Comparison of ENCODE assay signal across 22 mouse cellular contexts in genomic region chr6:51483861-51484260, GRCm38 (mm10). TPM values are rescaled to one million over a fixed set of nuclear protein-coding genes. Genes with fewer than 3 reads are reported as not detected.
A peak's percentile ranks its signal among the peaks of the same experiment; 100 is the strongest.
DNase-seq lines count a peak whose midpoint lies in the region; ATAC-seq and TF ChIP-seq lines count a peak whose summit lies in the region.
"Had no signal": no experiment of that assay in that cellular context is flagged by ENCODE, and none has a peak within 500 bp of the region (broad histone marks: within the 10 kb centered on the region; RNA-seq: fewer than 3 reads in every experiment).

No protein-coding gene starts in this region.

- no peak overlapping the region for H3K4me3 ChIP-seq in forebrain, embryonic 13.5 days
- no peak overlapping the region for H3K4me3 ChIP-seq in forebrain, embryonic 11.5 days (ENCODE audit: low read depth, low read length)
- H3K4me3 ChIP-seq in heart, embryonic 10.5 days: no peak overlapping the region
- no peak overlapping the region for H3K4me3 ChIP-seq in midbrain, embryonic 10.5 days
- H3K4me3 ChIP-seq in midbrain, postnatal 0 days (ENCODE audit: low read depth, low read length): no peak overlapping the region
- H3K4me3 ChIP-seq: embryonic facial prominence, embryonic 12.5 days; embryonic facial prominence, embryonic 15.5 days; erythroblast, embryonic 14.5 days; forebrain, embryonic 10.5 days had no signal

- H3K27ac ChIP-seq in forebrain, embryonic 13.5 days: peak overlapping the region; percentile 1; the same call in 1 of the 2 replicates
- no peak overlapping the region for H3K27ac ChIP-seq in forebrain, embryonic 11.5 days (ENCODE audit: low read depth, low read length)
- no peak overlapping the region for H3K27ac ChIP-seq in heart, embryonic 10.5 days
- H3K27ac ChIP-seq in midbrain, embryonic 10.5 days (replicated peaks): no peak overlapping the region
- H3K27ac ChIP-seq in midbrain, postnatal 0 days (ENCODE audit: low read depth, low read length): no peak overlapping the region
- H3K27ac ChIP-seq: embryonic facial prominence, embryonic 12.5 days; embryonic facial prominence, embryonic 15.5 days; forebrain, embryonic 10.5 days had no signal

- 98% methylated on average over 3 of the region's 3 CpGs for WGBS in forebrain, embryonic 13.5 days
- whole genome bisulfite sequencing in forebrain, embryonic 11.5 days: 94% methylated on average over 3 of the region's 3 CpGs
- 92% methylated on average over 3 of the region's 3 CpGs for WGBS in heart, embryonic 10.5 days
- WGBS in midbrain, embryonic 10.5 days: 94% methylated on average over 3 of the region's 3 CpGs
- 91% methylated on average over 3 of the region's 3 CpGs for whole genome bisulfite sequencing in midbrain, postnatal 0 days

- no peak for DNase-seq in forebrain, embryonic 11.5 days (ENCODE audit: low spot score)
- peak; percentile 59 for DNase-seq in heart, embryonic 10.5 days (ENCODE audit: low spot score)
- DNase-seq in heart, adult 9 months (ENCODE audit: low spot score in 2 of 2): no peak
- DNase-seq in midbrain, embryonic 10.5 days (ENCODE audit: low spot score): peak; percentile 8
- no peak for DNase-seq in midbrain, postnatal 0 days (ENCODE audit: low spot score)
- DNase-seq: adrenal gland, adult 2 months; adrenal gland, postnatal 10 days; adrenal gland, postnatal 25 days; cerebellum, adult 11 months; cerebellum, adult 18-20 months; cerebellum, adult 8-10 months; cerebellum, adult 9-11 months; cerebellum, postnatal 14 days; cerebellum, postnatal 36 days; embryo, embryonic 11 days had no signal

- ATAC-seq in forebrain, embryonic 13.5 days: no peak
- no peak for ATAC-seq in forebrain, embryonic 11.5 days (replicated peaks; ENCODE audit: low FRiP score)
- no peak for ATAC-seq in midbrain, postnatal 0 days (ENCODE audit: low FRiP score)
- ATAC-seq: forebrain, embryonic 14.5 days; forebrain, embryonic 16.5 days had no signal

- H3K9me3 ChIP-seq in forebrain, embryonic 13.5 days (replicated peaks): peaks cover 4% of the 10 kb centered on the region; the same call in 1 of the 2 replicates
- no peaks in the 10 kb centered on the region for H3K9me3 ChIP-seq in forebrain, embryonic 11.5 days (ENCODE audit: control insufficient read depth, low read length)
- 0 out of 2 replicates have a peak, but pooled peaks cover 2% of the 10 kb centered on the region for H3K9me3 ChIP-seq in heart, embryonic 10.5 days
- H3K9me3 ChIP-seq in midbrain, embryonic 10.5 days (replicated peaks): no peaks in the 10 kb centered on the region; the same call in 1 of the 2 replicates
- H3K9me3 ChIP-seq in midbrain, postnatal 0 days (ENCODE audit: low read length): no peaks in the 10 kb centered on the region
- H3K9me3 ChIP-seq: embryonic facial prominence, embryonic 12.5 days; embryonic facial prominence, embryonic 15.5 days had no signal

- H3K9ac ChIP-seq in forebrain, embryonic 13.5 days: no peak overlapping the region
- no peak overlapping the region for H3K9ac ChIP-seq in forebrain, embryonic 11.5 days (ENCODE audit: low read length)
- H3K9ac ChIP-seq in midbrain, postnatal 0 days (replicated peaks; ENCODE audit: low read length, poor library complexity, severe bottlenecking): no peak overlapping the region
- H3K9ac ChIP-seq: embryonic facial prominence, embryonic 12.5 days; embryonic facial prominence, embryonic 15.5 days had no signal

- no peak for TF ChIP-seq CTCF in midbrain, postnatal 0 days (IDR thresholded peaks at IDR 0.05)

- no peaks in the 10 kb centered on the region for H3K27me3 ChIP-seq in forebrain, embryonic 13.5 days
- H3K27me3 ChIP-seq in forebrain, embryonic 11.5 days (ENCODE audit: control insufficient read depth, insufficient read depth, low read length): no peaks in the 10 kb centered on the region
- H3K27me3 ChIP-seq in heart, embryonic 10.5 days (ENCODE audit: insufficient read depth, poor library complexity, severe bottlenecking): no peaks in the 10 kb centered on the region
- no peaks in the 10 kb centered on the region for H3K27me3 ChIP-seq in midbrain, embryonic 10.5 days (ENCODE audit: low read depth, poor library complexity, severe bottlenecking)
- no peaks in the 10 kb centered on the region for H3K27me3 ChIP-seq in midbrain, postnatal 0 days (ENCODE audit: insufficient read depth, low read length)
- H3K27me3 ChIP-seq: embryonic facial prominence, embryonic 12.5 days; embryonic facial prominence, embryonic 15.5 days had no signal

- no peak overlapping the region for H3K4me2 ChIP-seq in forebrain, embryonic 13.5 days
- H3K4me2 ChIP-seq in forebrain, embryonic 11.5 days (ENCODE audit: low read depth, low read length, severe bottlenecking): no peak overlapping the region
- no peak overlapping the region for H3K4me2 ChIP-seq in midbrain, postnatal 0 days (ENCODE audit: low read depth, low read length, poor library complexity, severe bottlenecking)
- H3K4me2 ChIP-seq: embryonic facial prominence, embryonic 12.5 days; embryonic facial prominence, embryonic 15.5 days had no signal

- no peaks in the 10 kb centered on the region for H3K4me1 ChIP-seq in forebrain, embryonic 13.5 days
- H3K4me1 ChIP-seq in forebrain, embryonic 11.5 days (replicated peaks; ENCODE audit: control insufficient read depth, insufficient read depth, low read length): no peaks in the 10 kb centered on the region
- H3K4me1 ChIP-seq in heart, embryonic 10.5 days: peaks cover 14% of the 10 kb centered on the region
- no peaks in the 10 kb centered on the region for H3K4me1 ChIP-seq in midbrain, embryonic 10.5 days
- H3K4me1 ChIP-seq in midbrain, postnatal 0 days (ENCODE audit: insufficient read depth, low read length): no peaks in the 10 kb centered on the region
- H3K4me1 ChIP-seq: embryonic facial prominence, embryonic 12.5 days; embryonic facial prominence, embryonic 15.5 days; forebrain, embryonic 10.5 days had no signal

- H3K36me3 ChIP-seq in forebrain, embryonic 13.5 days (ENCODE audit: poor library complexity, severe bottlenecking): peaks cover 48% of the 10 kb centered on the region
- peaks cover 19% of the 10 kb centered on the region for H3K36me3 ChIP-seq in forebrain, embryonic 11.5 days (ENCODE audit: control insufficient read depth, insufficient read depth, low read length)
- peaks cover 47% of the 10 kb centered on the region for H3K36me3 ChIP-seq in heart, embryonic 10.5 days
- peaks cover 50% of the 10 kb centered on the region for H3K36me3 ChIP-seq in midbrain, embryonic 10.5 days
- H3K36me3 ChIP-seq in midbrain, postnatal 0 days (ENCODE audit: insufficient read depth, low read length): peaks cover 30% of the 10 kb centered on the region

RNA-seq across cellular contexts. Expression of gene Cbx3, which starts 13.7 kb away (rescaled TPM):
- polyA plus RNA-seq in forebrain, embryonic 13.5 days (2015; fragmentation: Nextera tagmentation; extraction: Ambion mirVana): 732 and 791 TPM in 2 replicates
- polyA plus RNA-seq in forebrain, embryonic 11.5 days (2014; fragmentation: Nextera tagmentation; extraction: Ambion mirVana): 645 and 735 TPM in 2 replicates
- polyA plus RNA-seq in heart, embryonic 10.5 days (2016; fragmentation: Nextera tagmentation; extraction: Ambion mirVana): 382 and 501 TPM in 2 replicates
- 692 and 722 TPM in 2 replicates for polyA plus RNA-seq in midbrain, embryonic 10.5 days (2016; fragmentation: Nextera tagmentation; extraction: Ambion mirVana)
- 129 and 138 TPM in 2 replicates for total RNA-seq in midbrain, postnatal 0 days (2014; rRNA removed)
- polyA plus RNA-seq in midbrain, postnatal 0 days (2015; fragmentation: Nextera tagmentation; extraction: Ambion mirVana): 485 and 535 TPM in 2 replicates

RNA-seq across cellular contexts. Expression of gene Hnrnpa2b1, which starts 14.2 kb away (rescaled TPM):
- 2,330 and 2,378 TPM in 2 replicates for polyA plus RNA-seq in forebrain, embryonic 13.5 days (2015; fragmentation: Nextera tagmentation; extraction: Ambion mirVana)
- 1,728 and 1,808 TPM in 2 replicates for polyA plus RNA-seq in forebrain, embryonic 11.5 days (2014; fragmentation: Nextera tagmentation; extraction: Ambion mirVana)
- polyA plus RNA-seq in heart, embryonic 10.5 days (2016; fragmentation: Nextera tagmentation; extraction: Ambion mirVana): 1,335 and 1,445 TPM in 2 replicates
- polyA plus RNA-seq in midbrain, embryonic 10.5 days (2016; fragmentation: Nextera tagmentation; extraction: Ambion mirVana): 2,311 and 2,476 TPM in 2 replicates
- 199 and 287 TPM in 2 replicates for total RNA-seq in midbrain, postnatal 0 days (2014; rRNA removed)
- 659 and 746 TPM in 2 replicates for polyA plus RNA-seq in midbrain, postnatal 0 days (2015; fragmentation: Nextera tagmentation; extraction: Ambion mirVana)

RNA-seq across cellular contexts. Expression of gene Snx10, which starts 39.8 kb away (rescaled TPM):
- 41.2 and 43.8 TPM in 2 replicates for polyA plus RNA-seq in forebrain, embryonic 13.5 days (2015; fragmentation: Nextera tagmentation; extraction: Ambion mirVana)
- 40.1 and 41.4 TPM in 2 replicates for polyA plus RNA-seq in forebrain, embryonic 11.5 days (2014; fragmentation: Nextera tagmentation; extraction: Ambion mirVana)
- polyA plus RNA-seq in heart, embryonic 10.5 days (2016; fragmentation: Nextera tagmentation; extraction: Ambion mirVana): 24.5 and 24.8 TPM in 2 replicates
- 37.0 and 40.9 TPM in 2 replicates for polyA plus RNA-seq in midbrain, embryonic 10.5 days (2016; fragmentation: Nextera tagmentation; extraction: Ambion mirVana)
- total RNA-seq in midbrain, postnatal 0 days (2014; rRNA removed): 47.7 and 55.4 TPM in 2 replicates
- 67.4 and 70.4 TPM in 2 replicates for polyA plus RNA-seq in midbrain, postnatal 0 days (2015; fragmentation: Nextera tagmentation; extraction: Ambion mirVana)
- polyA plus RNA-seq: erythroblast, embryonic 14.5 days had no signal

RNA-seq across cellular contexts. Expression of gene Nfe2l3, which starts 51.4 kb away (rescaled TPM):
- polyA plus RNA-seq in forebrain, embryonic 13.5 days (2015; fragmentation: Nextera tagmentation; extraction: Ambion mirVana): 3.7 and 3.8 TPM in 2 replicates
- polyA plus RNA-seq in forebrain, embryonic 11.5 days (2014; fragmentation: Nextera tagmentation; extraction: Ambion mirVana): 1.1 and 1.5 TPM in 2 replicates
- 2.0 and 2.9 TPM in 2 replicates for polyA plus RNA-seq in heart, embryonic 10.5 days (2016; fragmentation: Nextera tagmentation; extraction: Ambion mirVana)
- 1.3 and 3.3 TPM in 2 replicates for polyA plus RNA-seq in midbrain, embryonic 10.5 days (2016; fragmentation: Nextera tagmentation; extraction: Ambion mirVana)
- total RNA-seq in midbrain, postnatal 0 days (2014; rRNA removed): 12.6 and 12.7 TPM in 2 replicates
- polyA plus RNA-seq in midbrain, postnatal 0 days (2015; fragmentation: Nextera tagmentation; extraction: Ambion mirVana): 7.3 and 8.3 TPM in 2 replicates
- total RNA-seq: adrenal gland, postnatal 25 days had no signal
- polyA plus RNA-seq: erythroblast, embryonic 14.5 days had no signal

Comparison
In these comparisons a context has a peak if more than half of its experiments do, and no peak if none do; other contexts are left out.
1. DNase-seq: peak in heart, embryonic 10.5 days (single experiment) and midbrain, embryonic 10.5 days (single experiment); none in forebrain, embryonic 11.5 days (single experiment), heart, adult 9 months (0 of 2) and midbrain, postnatal 0 days (single experiment).